Mouse (Mus musculus): ENCODE results near the gene Acod1. TPM values are rescaled to one million over a fixed set of nuclear protein-coding genes. Genes with fewer than 3 reads are reported as not detected.

Gene Acod1
- polyA plus RNA-seq, 2 experiments: 0.06 TPM; not detected in 1

DNA sequence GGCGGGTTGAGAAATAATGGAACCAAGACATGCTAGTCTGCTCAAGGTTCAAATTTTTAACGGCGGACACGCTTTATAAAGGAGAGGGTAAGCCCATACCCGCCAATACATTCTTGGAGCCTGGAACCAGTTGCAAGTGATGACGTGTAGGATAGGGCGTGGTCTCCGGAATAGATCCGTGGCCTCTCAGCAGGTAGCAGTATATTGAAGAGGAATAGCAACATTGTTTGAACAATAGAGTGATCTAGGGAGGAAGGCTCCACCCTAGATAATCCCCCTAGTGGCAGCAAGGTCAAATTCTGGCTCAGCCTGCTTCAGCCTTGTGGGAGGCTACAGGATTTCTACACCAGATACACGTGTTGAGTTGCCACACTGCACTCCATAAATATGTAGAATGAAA lies 12.7 kb downstream of the Acod1 start:
- Histone ChIP-seq H3K27ac (replicated peaks; ENCODE audit: low read depth, low read length) (no peak overlapping the region), H3K9ac (ENCODE audit: low read depth, low read length, severe bottlenecking) (no peak overlapping the region), H3K4me2 (replicated peaks; ENCODE audit: low read depth, low read length, severe bottlenecking) (no peak overlapping the region), H3K4me1 (ENCODE audit: control insufficient read depth, insufficient read depth, low read length) (no peaks in the 10 kb centered on the region), H3K4me3 (replicated peaks; ENCODE audit: low read length) (no peak overlapping the region), H3K27me3 (ENCODE audit: control insufficient read depth, insufficient read depth, low read length) (no peaks in the 10 kb centered on the region), H3K9me3 (ENCODE audit: control insufficient read depth, low read length) (no peaks in the 10 kb centered on the region), H3K36me3 (ENCODE audit: control insufficient read depth, insufficient read depth, low read length) (no peaks in the 10 kb centered on the region)
- TF ChIP-seq POLR2A (IDR thresholded peaks at IDR 0.05; ENCODE audit: borderline replicate concordance, extremely low read depth, insufficient read depth, insufficient read length): no peak
- ATAC-seq (ENCODE audit: low FRiP score, low read depth) (no peak), DNase-seq (ENCODE audit: low spot score) (no peak)
- WGBS: 89% methylated on average over 10 of the region's 10 CpGs

DNA sequence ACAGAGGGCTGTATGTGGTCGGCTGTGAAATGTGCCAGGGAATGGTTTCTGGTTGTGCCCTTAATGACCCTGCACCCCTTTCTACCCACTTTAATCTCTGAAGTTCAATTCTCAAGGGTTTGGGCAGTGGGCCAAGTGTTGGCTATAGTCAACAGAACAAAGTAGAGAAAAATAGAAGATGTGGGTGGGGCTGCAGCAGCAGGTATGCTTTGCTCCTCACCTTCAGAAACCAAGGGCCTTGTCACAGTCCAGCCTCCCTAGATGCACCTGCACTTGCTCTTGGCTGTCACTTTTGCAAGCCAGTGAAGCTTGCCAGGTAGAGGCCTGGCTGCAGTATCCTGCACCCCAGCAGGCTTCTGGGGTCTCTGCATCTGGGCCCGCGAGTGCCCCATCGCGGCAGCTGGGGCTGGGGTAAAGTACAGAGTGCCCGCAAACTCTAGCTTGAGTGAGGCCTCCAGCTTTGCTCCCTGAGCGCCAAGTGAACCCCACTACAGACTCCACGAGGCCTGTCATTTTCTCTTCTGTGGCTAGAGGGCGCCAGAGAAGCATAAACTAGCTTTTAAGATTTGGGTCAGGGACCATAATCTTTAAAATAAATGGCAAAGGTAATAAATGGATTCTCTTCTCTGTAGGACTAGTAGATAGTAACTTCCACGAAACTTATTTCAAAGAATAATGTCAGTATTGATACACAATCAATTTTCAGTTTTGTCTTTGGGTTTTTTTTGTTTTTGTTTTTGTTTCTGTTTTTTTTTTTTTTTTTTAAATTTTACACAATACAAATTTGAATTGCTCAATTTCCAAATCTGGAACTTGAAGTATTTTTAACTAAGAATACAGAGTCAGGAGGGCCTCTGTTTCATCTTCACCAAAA lies 18.8 kb downstream of the Acod1 start:
- Histone ChIP-seq H3K27me3 (ENCODE audit: control insufficient read depth, insufficient read depth, low read length) (no peaks in the 10 kb centered on the region), H3K9me3 (ENCODE audit: control insufficient read depth, low read length) (no peaks in the 10 kb centered on the region), H3K36me3 (ENCODE audit: control insufficient read depth, insufficient read depth, low read length) (no peaks in the 10 kb centered on the region), H3K4me2 (replicated peaks; ENCODE audit: low read depth, low read length, severe bottlenecking) (no peak overlapping the region), H3K4me1 (ENCODE audit: control insufficient read depth, insufficient read depth, low read length) (no peaks in the 10 kb centered on the region), H3K27ac (replicated peaks; ENCODE audit: low read depth, low read length) (no peak overlapping the region), H3K9ac (ENCODE audit: low read depth, low read length, severe bottlenecking) (no peak overlapping the region), H3K4me3 (replicated peaks; ENCODE audit: low read length) (no peak overlapping the region)
- ATAC-seq (ENCODE audit: low FRiP score, low read depth): no peak
- no peak for TF ChIP-seq POLR2A (IDR thresholded peaks at IDR 0.05; ENCODE audit: borderline replicate concordance, extremely low read depth, insufficient read depth, insufficient read length)
- peak; percentile 78 for DNase-seq (ENCODE audit: low spot score)
- 15% methylated on average over 10 of the region's 10 CpGs for WGBS

DNA sequence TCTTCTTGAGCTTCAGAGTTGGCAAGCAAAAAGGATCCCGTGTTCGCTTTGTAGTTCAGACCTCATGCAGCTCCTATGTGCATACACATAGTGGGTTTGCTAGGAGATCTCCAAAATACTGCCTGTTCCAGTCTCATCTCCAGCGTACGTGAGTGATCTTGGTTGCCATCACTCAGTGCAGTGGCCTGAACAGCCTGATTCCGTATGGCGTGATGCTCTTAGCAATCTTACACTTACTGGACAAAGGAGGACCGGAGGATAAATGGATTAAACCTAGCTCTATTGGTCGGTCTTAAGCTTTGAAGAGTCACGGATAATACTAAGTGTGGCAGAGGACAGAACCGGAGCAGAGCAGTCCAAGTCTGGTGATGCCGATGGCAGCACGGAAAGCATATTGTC lies 22.7 kb downstream of the Acod1 start:
- Histone ChIP-seq H3K4me1 (ENCODE audit: control insufficient read depth, insufficient read depth, low read length) (no peaks in the 10 kb centered on the region), H3K9me3 (ENCODE audit: control insufficient read depth, low read length) (no peaks in the 10 kb centered on the region), H3K27me3 (ENCODE audit: control insufficient read depth, insufficient read depth, low read length) (no peaks in the 10 kb centered on the region), H3K9ac (ENCODE audit: low read depth, low read length, severe bottlenecking) (peak overlapping the region; percentile 83), H3K4me2 (replicated peaks; ENCODE audit: low read depth, low read length, severe bottlenecking) (peak overlapping the region; percentile 76), H3K36me3 (ENCODE audit: control insufficient read depth, insufficient read depth, low read length) (peaks cover 14% of the 10 kb centered on the region), H3K27ac (replicated peaks; ENCODE audit: low read depth, low read length) (0 out of 2 replicates have a peak overlapping the region, but pooled peaks have one; percentile 83), H3K4me3 (replicated peaks; ENCODE audit: low read length) (peak overlapping the region; percentile 72)
- ATAC-seq (ENCODE audit: low FRiP score, low read depth) (no peak; the same call in 1 of the 2 replicates), DNase-seq (ENCODE audit: low spot score) (no peak)
- no peak for TF ChIP-seq POLR2A (IDR thresholded peaks at IDR 0.05; ENCODE audit: borderline replicate concordance, extremely low read depth, insufficient read depth, insufficient read length)
- 20% methylated on average over 12 of the region's 12 CpGs for WGBS

DNA sequence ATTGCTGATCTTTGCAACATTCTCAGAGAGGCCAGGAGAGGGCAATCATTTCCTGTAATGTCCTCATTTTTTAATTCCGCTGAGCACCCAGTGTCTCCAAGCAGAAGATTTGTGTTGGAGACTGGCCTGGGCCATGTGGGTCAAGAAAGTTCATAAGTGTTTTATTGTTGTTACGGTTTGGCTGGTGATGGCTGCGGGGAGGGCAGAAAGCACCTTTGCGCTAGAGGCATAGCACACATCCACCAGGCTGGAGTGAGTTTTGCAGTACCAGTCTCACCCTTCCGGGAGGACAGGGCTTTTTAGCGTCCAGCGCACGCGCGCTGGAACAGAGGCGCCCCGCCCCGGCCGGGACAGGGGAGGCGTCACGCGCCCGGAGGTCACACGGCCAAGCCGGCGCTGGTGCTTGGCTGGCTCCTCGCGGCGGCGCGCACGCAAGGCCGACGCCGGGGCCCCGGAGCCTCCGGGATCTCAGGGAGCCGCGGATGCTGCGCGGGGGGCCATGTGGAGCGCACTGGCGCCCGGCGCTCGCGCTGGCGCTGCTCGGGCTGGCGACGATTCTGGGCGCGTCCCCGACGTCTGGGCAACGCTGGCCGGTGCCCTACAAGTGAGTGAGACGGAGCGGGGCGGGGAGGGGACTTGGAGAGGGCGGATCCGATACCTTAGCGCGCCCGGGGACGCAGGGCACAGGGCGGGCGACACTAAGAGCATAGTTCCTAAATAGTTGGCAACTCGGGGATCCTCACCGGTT lies 23.3 kb downstream of the Acod1 start, which contains the start of gene Cln5:
Gene Cln5, plus strand, starts transcription at position 353 of the 748 bp plus-strand sequence.
- H3K27me3 ChIP-seq (ENCODE audit: control insufficient read depth, insufficient read depth, low read length): no peaks in the 10 kb centered on the region
- H3K9me3 ChIP-seq (ENCODE audit: control insufficient read depth, low read length): no peaks in the 10 kb centered on the region
- H3K4me1 ChIP-seq (ENCODE audit: control insufficient read depth, insufficient read depth, low read length): no peaks in the 10 kb centered on the region
- ATAC-seq (ENCODE audit: low FRiP score, low read depth) (peak; percentile 95), DNase-seq (ENCODE audit: low spot score) (peak; percentile 92)
- H3K27ac ChIP-seq (replicated peaks; ENCODE audit: low read depth, low read length): peak within 1 kb of the TSS; percentile 83
- peaks cover 19% of the 10 kb centered on the region for H3K36me3 ChIP-seq (ENCODE audit: control insufficient read depth, insufficient read depth, low read length)
- peak within 1 kb of the TSS; percentile 76 for H3K4me2 ChIP-seq (replicated peaks; ENCODE audit: low read depth, low read length, severe bottlenecking)
- peak; percentile 71; the same call in 1 of the 2 replicates for TF ChIP-seq POLR2A (IDR thresholded peaks at IDR 0.05; ENCODE audit: borderline replicate concordance, extremely low read depth, insufficient read depth, insufficient read length)
- H3K9ac ChIP-seq (ENCODE audit: low read depth, low read length, severe bottlenecking): peak within 1 kb of the TSS; percentile 83
- under 1% methylated on average over 53 of the region's 65 CpGs for whole genome bisulfite sequencing
- peak within 1 kb of the TSS; percentile 72 for H3K4me3 ChIP-seq (replicated peaks; ENCODE audit: low read length)

DNA sequence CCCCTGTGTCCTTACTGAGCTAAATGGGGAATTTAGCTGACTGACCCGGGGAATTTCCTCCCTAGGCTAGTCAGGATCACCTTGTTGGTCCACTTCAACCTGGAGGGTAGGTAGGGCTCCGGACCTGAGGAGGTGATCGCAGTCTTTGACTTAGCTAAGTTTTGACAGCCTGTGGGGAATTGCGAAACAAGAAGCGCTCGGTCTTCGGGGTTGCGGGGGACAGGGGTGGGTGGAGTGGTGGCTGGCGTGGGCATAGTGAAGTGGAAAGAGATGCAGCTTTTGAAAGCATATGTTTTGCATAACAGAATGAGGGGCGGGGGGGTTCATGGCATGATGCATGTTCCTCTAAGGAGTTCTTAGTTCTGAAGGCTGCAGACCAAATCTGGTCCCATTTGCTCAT lies 24.0 kb downstream of the Acod1 start:
- peak overlapping the region; percentile 83 for H3K9ac ChIP-seq (ENCODE audit: low read depth, low read length, severe bottlenecking)
- peaks cover 19% of the 10 kb centered on the region for H3K36me3 ChIP-seq (ENCODE audit: control insufficient read depth, insufficient read depth, low read length)
- no peaks in the 10 kb centered on the region for H3K4me1 ChIP-seq (ENCODE audit: control insufficient read depth, insufficient read depth, low read length)
- H3K4me2 ChIP-seq (replicated peaks; ENCODE audit: low read depth, low read length, severe bottlenecking): peak overlapping the region; percentile 76
- peak overlapping the region; percentile 72 for H3K4me3 ChIP-seq (replicated peaks; ENCODE audit: low read length)
- 2% methylated on average over 10 of the region's 10 CpGs for WGBS
- H3K27ac ChIP-seq (replicated peaks; ENCODE audit: low read depth, low read length): no peak overlapping the region
- no peak for TF ChIP-seq POLR2A (IDR thresholded peaks at IDR 0.05; ENCODE audit: borderline replicate concordance, extremely low read depth, insufficient read depth, insufficient read length)
- no peaks in the 10 kb centered on the region for H3K9me3 ChIP-seq (ENCODE audit: control insufficient read depth, low read length)
- H3K27me3 ChIP-seq (ENCODE audit: control insufficient read depth, insufficient read depth, low read length): no peaks in the 10 kb centered on the region
- DNase-seq (ENCODE audit: low spot score) (no peak), ATAC-seq (ENCODE audit: low FRiP score, low read depth) (no peak)

Data from limb, embryonic 14.5 days (tissue).